Mouse (Mus musculus): ENCODE measurements around the gene Spg7. TPM values are rescaled to one million over a fixed set of nuclear protein-coding genes. Genes with fewer than 3 reads are reported as not detected.
"Not testable (repeated sequence)": the region's sequence is repeated elsewhere in the genome, so short reads cannot be mapped to it uniquely, and the experiment has no call there.

Gene Spg7
- total and polyA plus RNA-seq, 2 experiments from 2014 or later, result 51.3 to 64.3 TPM

DNA sequence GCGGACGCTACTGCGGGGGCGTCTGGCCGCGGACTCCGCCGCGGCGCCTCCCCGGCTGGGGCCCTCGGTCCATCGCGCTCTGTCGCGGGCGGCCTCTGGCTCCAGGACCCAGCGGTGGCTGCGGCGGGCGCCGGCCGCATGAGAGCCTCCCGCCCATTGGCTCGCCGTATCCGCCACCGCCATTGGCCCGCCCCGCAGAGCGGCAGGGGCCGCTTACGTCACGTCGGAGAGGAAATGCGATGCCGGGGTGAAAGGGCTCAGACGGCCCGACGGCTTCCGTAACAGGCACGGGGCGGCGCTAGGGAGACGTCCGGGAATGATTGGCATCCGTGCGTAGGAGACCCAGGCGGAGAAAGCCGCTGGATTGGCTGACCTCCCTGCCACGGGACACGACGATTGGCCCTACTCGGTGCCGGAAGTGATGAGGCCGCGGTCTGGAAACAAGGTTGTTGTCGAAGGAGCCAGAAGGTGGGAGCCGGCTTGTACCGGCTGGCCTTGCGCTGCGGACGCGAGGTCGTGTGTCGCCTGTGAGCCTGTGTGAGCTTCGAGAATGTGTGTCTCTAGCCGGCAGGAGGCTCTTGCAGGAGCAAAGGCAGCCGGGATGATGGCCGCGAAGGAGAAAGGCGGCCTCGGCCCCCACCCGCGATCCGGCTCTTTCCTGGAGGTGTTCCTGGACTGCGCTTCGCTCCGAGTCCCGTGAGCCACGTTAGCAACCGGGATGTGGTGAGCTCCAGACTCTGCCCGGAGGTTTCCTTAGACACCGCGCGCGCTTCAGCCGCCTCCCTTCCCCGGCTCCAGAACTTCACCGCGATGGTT, 20.4 kb upstream of the Spg7 start, which contains the start of gene Ankrd11:
Gene Ankrd11, minus strand, starts transcription at position 120 of the 816 bp plus-strand sequence.
- ATAC-seq (ENCODE audit: low FRiP score), result peak; percentile 98
- Histone ChIP-seq H3K27ac (ENCODE audit: low read depth, low read length) (peak within 1 kb of the TSS; percentile 99), H3K9me3 (ENCODE audit: low read length) (no peaks in the 10 kb centered on the region), H3K27me3 (ENCODE audit: insufficient read depth, low read length) (no peaks in the 10 kb centered on the region), H3K4me2 (ENCODE audit: low read depth, low read length, poor library complexity, severe bottlenecking) (peak within 1 kb of the TSS; percentile 63), H3K9ac (replicated peaks; ENCODE audit: low read length, poor library complexity, severe bottlenecking) (peak within 1 kb of the TSS; percentile 99), H3K36me3 (ENCODE audit: insufficient read depth, low read length) (no peaks in the 10 kb centered on the region), H3K4me1 (ENCODE audit: insufficient read depth, low read length) (peaks cover 21% of the 10 kb centered on the region), H3K4me3 (ENCODE audit: low read depth, low read length) (peak within 1 kb of the TSS; percentile 99)
- TF ChIP-seq CTCF (IDR thresholded peaks at IDR 0.05), result peak; percentile 56
- peak; percentile 100 for DNase-seq (ENCODE audit: low spot score)
- WGBS, result under 1% methylated on average over 88 of the region's 91 CpGs

GRCm38 (mm10) chr8:123042974-123043625, 19.6 kb upstream of the Spg7 start:
- Histone ChIP-seq H3K36me3 (ENCODE audit: insufficient read depth, low read length) (no peaks in the 10 kb centered on the region), H3K4me1 (ENCODE audit: insufficient read depth, low read length) (peaks cover 21% of the 10 kb centered on the region), H3K4me3 (ENCODE audit: low read depth, low read length) (peak overlapping the region; percentile 99), H3K27me3 (ENCODE audit: insufficient read depth, low read length) (no peaks in the 10 kb centered on the region), H3K9me3 (ENCODE audit: low read length) (no peaks in the 10 kb centered on the region), H3K27ac (ENCODE audit: low read depth, low read length) (peak overlapping the region; percentile 99), H3K9ac (replicated peaks; ENCODE audit: low read length, poor library complexity, severe bottlenecking) (peak overlapping the region; percentile 84), H3K4me2 (ENCODE audit: low read depth, low read length, poor library complexity, severe bottlenecking) (peak overlapping the region; percentile 63)
- DNase-seq (ENCODE audit: low spot score) (no peak), ATAC-seq (ENCODE audit: low FRiP score) (no peak)
- WGBS, result 25% methylated on average over 22 of the region's 22 CpGs
- no peak for TF ChIP-seq CTCF (IDR thresholded peaks at IDR 0.05)

GRCm38 (mm10) chr8:123043941-123044340, 18.8 kb upstream of the Spg7 start:
- no peak overlapping the region for H3K4me3 ChIP-seq (ENCODE audit: low read depth, low read length)
- peaks cover 21% of the 10 kb centered on the region for H3K4me1 ChIP-seq (ENCODE audit: insufficient read depth, low read length)
- no peaks in the 10 kb centered on the region for H3K9me3 ChIP-seq (ENCODE audit: low read length)
- H3K27ac ChIP-seq (ENCODE audit: low read depth, low read length), result no peak overlapping the region
- ATAC-seq (ENCODE audit: low FRiP score) (no peak), DNase-seq (ENCODE audit: low spot score) (no peak)
- no peaks in the 10 kb centered on the region for H3K36me3 ChIP-seq (ENCODE audit: insufficient read depth, low read length)
- 90% methylated on average over 3 of the region's 3 CpGs for WGBS
- no peak overlapping the region for H3K9ac ChIP-seq (replicated peaks; ENCODE audit: low read length, poor library complexity, severe bottlenecking)
- no peak overlapping the region for H3K4me2 ChIP-seq (ENCODE audit: low read depth, low read length, poor library complexity, severe bottlenecking)
- H3K27me3 ChIP-seq (ENCODE audit: insufficient read depth, low read length), result no peaks in the 10 kb centered on the region
- no peak for TF ChIP-seq CTCF (IDR thresholded peaks at IDR 0.05)

DNA sequence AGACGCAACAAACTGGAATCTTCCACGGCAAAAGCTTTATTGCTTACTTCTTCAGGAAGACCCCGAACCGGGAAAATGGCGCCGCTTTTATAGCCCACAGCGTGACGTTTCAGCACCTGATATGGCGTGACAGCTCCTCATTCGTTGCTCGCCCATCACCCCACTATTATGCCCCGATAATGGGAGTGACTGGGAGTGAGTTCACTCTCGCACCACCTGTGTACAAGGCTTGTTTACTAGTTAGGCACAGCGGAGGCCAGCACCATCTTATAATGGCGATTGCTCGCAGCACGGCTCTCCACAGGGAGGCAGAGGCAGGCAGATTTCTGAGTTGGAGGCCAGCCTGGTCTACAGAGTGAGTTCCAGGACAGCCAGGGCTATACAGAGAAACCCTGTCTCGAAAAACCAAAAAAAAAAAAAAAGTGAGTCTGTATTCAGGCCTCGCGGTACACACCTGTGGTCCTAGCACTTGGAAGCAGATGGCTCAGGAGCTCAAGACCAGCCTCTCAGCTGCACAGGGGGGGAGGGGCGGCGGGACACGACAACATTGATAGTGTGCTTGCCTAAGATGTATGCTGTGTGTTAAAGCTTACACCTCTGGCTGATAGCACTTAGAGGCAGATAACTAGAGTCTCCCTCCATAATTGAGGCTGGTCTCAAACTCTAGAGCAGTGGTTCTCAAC, 17.9 kb upstream of the Spg7 start:
- not testable (repeated sequence) for H3K9ac ChIP-seq (replicated peaks; ENCODE audit: low read length, poor library complexity, severe bottlenecking); H3K36me3 ChIP-seq (ENCODE audit: insufficient read depth, low read length); H3K27ac ChIP-seq (ENCODE audit: low read depth, low read length); H3K9me3 ChIP-seq (ENCODE audit: low read length); DNase-seq (ENCODE audit: low spot score); H3K4me2 ChIP-seq (ENCODE audit: low read depth, low read length, poor library complexity, severe bottlenecking); H3K4me3 ChIP-seq (ENCODE audit: low read depth, low read length); ATAC-seq (ENCODE audit: low FRiP score); H3K27me3 ChIP-seq (ENCODE audit: insufficient read depth, low read length)
- peaks cover 13% of the 10 kb centered on the region for H3K4me1 ChIP-seq (ENCODE audit: insufficient read depth, low read length)
- whole genome bisulfite sequencing, result 96% methylated on average over 23 of the region's 23 CpGs

GRCm38 (mm10) chr8:123046706-123047105, 16.0 kb upstream of the Spg7 start:
- Histone ChIP-seq H3K36me3 (ENCODE audit: insufficient read depth, low read length) (no peaks in the 10 kb centered on the region), H3K27ac (ENCODE audit: low read depth, low read length) (no peak overlapping the region), H3K4me2 (ENCODE audit: low read depth, low read length, poor library complexity, severe bottlenecking) (no peak overlapping the region), H3K27me3 (ENCODE audit: insufficient read depth, low read length) (no peaks in the 10 kb centered on the region), H3K9me3 (ENCODE audit: low read length) (no peaks in the 10 kb centered on the region), H3K4me3 (ENCODE audit: low read depth, low read length) (no peak overlapping the region), H3K4me1 (ENCODE audit: insufficient read depth, low read length) (peaks cover 5% of the 10 kb centered on the region; the same call in 1 of the 2 replicates), H3K9ac (replicated peaks; ENCODE audit: low read length, poor library complexity, severe bottlenecking) (no peak overlapping the region)
- TF ChIP-seq CTCF (IDR thresholded peaks at IDR 0.05), result no peak
- DNase-seq (ENCODE audit: low spot score), result no peak
- ATAC-seq (ENCODE audit: low FRiP score), result no peak
- 79% methylated on average over 4 of the region's 4 CpGs for WGBS

Measured in midbrain, postnatal 0 days (tissue).